Mouse (Mus musculus) kidney, adult 2 months (tissue): Measurements from ENCODE around the gene Rassf8. TPM values are rescaled to one million over a fixed set of nuclear protein-coding genes. Genes with fewer than 3 reads are reported as not detected.

Experiments used
- DNase-seq: peaks from one replicate; pipeline ENCODE4 v3.0.0; 2021
- H3K27ac ChIP-seq: fragments of 200-500 bp; 2 replicates; pipeline ENCODE4 v1.5.1; 2012; ENCODE audit warnings: low read depth, low read length, control low read depth, inconsistent platforms; ENCODE audit not compliant: insufficient read depth
- H3K27me3 ChIP-seq: fragments of 200-500 bp; replicated peaks from 2 replicates; pipeline ENCODE4 v1.6.1; 2012; ENCODE audit warnings: mild to moderate bottlenecking, moderate library complexity, low read length, inconsistent platforms; ENCODE audit not compliant: control insufficient read depth, insufficient read depth
- H3K36me3 ChIP-seq: fragments of 200-500 bp; 2 replicates; pipeline ENCODE4 v1.6.1; 2012; ENCODE audit warnings: mild to moderate bottlenecking, moderate library complexity, low read length, inconsistent platforms; ENCODE audit not compliant: control insufficient read depth, insufficient read depth
- H3K4me1 ChIP-seq: fragments of 200-500 bp; 2 replicates; pipeline ENCODE4 v1.6.1; 2011; ENCODE audit warnings: low read length; ENCODE audit not compliant: control insufficient read depth, insufficient read depth
- H3K4me3 ChIP-seq: fragments of 200-500 bp; 2 replicates; pipeline ENCODE4 v1.5.1; 2011; ENCODE audit warnings: mild to moderate bottlenecking, low read depth, low read length, control low read depth; ENCODE audit not compliant: insufficient read depth
- CTCF ChIP-seq: fragments of 200-500 bp; conservative IDR thresholded peaks from 2 replicates; pipeline ENCODE4 v1.5.1; 2011; ENCODE audit warnings: low read depth, mild to moderate bottlenecking, control low read depth, low read length, moderate library complexity, mixed read lengths; ENCODE audit not compliant: insufficient read depth, insufficient read length
- POLR2A ChIP-seq: fragments of 200-500 bp; IDR thresholded peaks from one replicate; pipeline ENCODE4 v1.6.1; 2011; ENCODE audit warnings: low read depth, low read length, control low read depth
- WGBS: fragments of 180-500 bp; shearing (Covaris S2); methylation state at CpG from one replicate; pipeline ENCODE4 v1.1.7; 2018; 5-methylcytosine and 5-hydroxymethylcytosine counted together
- polyA plus RNA-seq: library from polyadenylated mRNA; depleted of rRNA; stranded (reverse); fragments of >200 nt; gene quantifications from 2 replicates; pipeline ENCODE4 v1.2.3, GENCODE M21; 2012

Gene Rassf8
- polyA plus RNA-seq, 1 experiment: 33.9 TPM

- H3K36me3 ChIP-seq: no peaks in the 10 kb centered on the region
- WGBS: 67% methylated on average over 1 of the region's 1 CpGs
- TF ChIP-seq CTCF (no peak), POLR2A (no peak)
- no peak overlapping the region for H3K27ac ChIP-seq
- no peaks in the 10 kb centered on the region for H3K27me3 ChIP-seq
- H3K4me1 ChIP-seq: 0 out of 2 replicates have a peak, but pooled peaks cover 3% of the 10 kb centered on the region
- DNase-seq: no peak
- no peak overlapping the region for H3K4me3 ChIP-seq
Observed at GRCm38 (mm10) chr6:145714131-145714530, 32.4 kb upstream of the Rassf8 start.

- no peaks in the 10 kb centered on the region for H3K27me3 ChIP-seq
- H3K36me3 ChIP-seq: no peaks in the 10 kb centered on the region
- no peak overlapping the region for H3K4me3 ChIP-seq
- no peaks in the 10 kb centered on the region for H3K4me1 ChIP-seq
- H3K27ac ChIP-seq: no peak overlapping the region
- 81% methylated on average over 7 of the region's 7 CpGs for WGBS
- no peak for DNase-seq
- TF ChIP-seq POLR2A (no peak), CTCF (no peak)
Observed at GRCm38 (mm10) chr6:145722596-145722995, 24.0 kb upstream of the Rassf8 start.

GRCm38 (mm10) chr6:145723131-145723863, 23.3 kb upstream of the Rassf8 start:
- DNase-seq: no peak
- no peaks in the 10 kb centered on the region for H3K36me3 ChIP-seq
- no peaks in the 10 kb centered on the region for H3K27me3 ChIP-seq
- TF ChIP-seq CTCF (no peak), POLR2A (no peak)
- 77% methylated on average over 13 of the region's 13 CpGs for WGBS
- no peak overlapping the region for H3K27ac ChIP-seq
- H3K4me1 ChIP-seq: no peaks in the 10 kb centered on the region
- H3K4me3 ChIP-seq: no peak overlapping the region

- H3K27me3 ChIP-seq: no peaks in the 10 kb centered on the region
- 71% methylated on average over 10 of the region's 10 CpGs for WGBS
- H3K36me3 ChIP-seq: no peaks in the 10 kb centered on the region
- H3K4me1 ChIP-seq: no peaks in the 10 kb centered on the region
- H3K4me3 ChIP-seq: no peak overlapping the region
- TF ChIP-seq POLR2A (no peak), CTCF (no peak)
- no peak for DNase-seq
- no peak overlapping the region for H3K27ac ChIP-seq
Observed at GRCm38 (mm10) chr6:145725849-145726248, 20.7 kb upstream of the Rassf8 start.

GRCm38 (mm10) chr6:145726986-145727385, 19.6 kb upstream of the Rassf8 start:
- no peak overlapping the region for H3K4me3 ChIP-seq
- no peaks in the 10 kb centered on the region for H3K36me3 ChIP-seq
- DNase-seq: no peak
- no peak overlapping the region for H3K27ac ChIP-seq
- WGBS: 66% methylated on average over 5 of the region's 5 CpGs
- H3K27me3 ChIP-seq: no peaks in the 10 kb centered on the region
- no peaks in the 10 kb centered on the region for H3K4me1 ChIP-seq
- no peak for TF ChIP-seq CTCF
- TF ChIP-seq POLR2A: no peak

- Histone ChIP-seq H3K27me3 (no peaks in the 10 kb centered on the region), H3K4me3 (no peak overlapping the region), H3K4me1 (no peaks in the 10 kb centered on the region), H3K27ac (no peak overlapping the region), H3K36me3 (no peaks in the 10 kb centered on the region)
- DNase-seq: no peak
- 85% methylated on average over 5 of the region's 5 CpGs for WGBS
- no peak for TF ChIP-seq POLR2A
- no peak for TF ChIP-seq CTCF
Observed at GRCm38 (mm10) chr6:145732868-145733267, 13.7 kb upstream of the Rassf8 start.

GRCm38 (mm10) chr6:145733276-145733675, 13.3 kb upstream of the Rassf8 start:
- no peak overlapping the region for H3K4me3 ChIP-seq
- no peaks in the 10 kb centered on the region for H3K4me1 ChIP-seq
- H3K27ac ChIP-seq: no peak overlapping the region
- H3K36me3 ChIP-seq: no peaks in the 10 kb centered on the region
- TF ChIP-seq CTCF: no peak
- no peak for TF ChIP-seq POLR2A
- WGBS: 64% methylated on average over 4 of the region's 4 CpGs
- no peak for DNase-seq
- H3K27me3 ChIP-seq: no peaks in the 10 kb centered on the region
